ENCODE assay signal across 20 mouse cellular contexts in genomic region chr17:80311761-80312160, GRCm38 (mm10). TPM values are rescaled to one million over a fixed set of nuclear protein-coding genes. Genes with fewer than 3 reads are reported as not detected.
DNase-seq lines count a peak whose midpoint lies in the region; ATAC-seq lines count a peak whose summit lies in the region.
"Had no signal": no experiment of that assay in that cellular context is flagged by ENCODE, and none has a peak within 500 bp of the region (broad histone marks: within the 10 kb centered on the region; RNA-seq: fewer than 3 reads in every experiment).

No protein-coding gene starts in this region.

- WGBS in embryonic facial prominence, embryonic 13.5 days = 40% methylated on average over 9 of the region's 9 CpGs
- 79% methylated on average over 9 of the region's 9 CpGs for WGBS in embryonic facial prominence, embryonic 10.5 days
- 72% methylated on average over 9 of the region's 9 CpGs for WGBS in kidney, embryonic 15.5 days
- WGBS in intestine, embryonic 15.5 days = 71% methylated on average over 9 of the region's 9 CpGs

- no peak for ATAC-seq in embryonic facial prominence, embryonic 13.5 days (ENCODE audit: insufficient number of reproducible peaks, insufficient read depth, low FRiP score, low TSS enrichment, low read depth)
- ATAC-seq in kidney, embryonic 15.5 days (replicated peaks; ENCODE audit: low FRiP score) = no peak
- ATAC-seq in intestine, embryonic 15.5 days = no peak
- ATAC-seq: lung, postnatal 0 days had no signal

- H3K27me3 ChIP-seq in embryonic facial prominence, embryonic 13.5 days = no peaks in the 10 kb centered on the region
- H3K27me3 ChIP-seq in embryonic facial prominence, embryonic 10.5 days (replicated peaks; ENCODE audit: low read depth, poor library complexity, severe bottlenecking) = no peaks in the 10 kb centered on the region
- H3K27me3 ChIP-seq in kidney, embryonic 15.5 days = no peaks in the 10 kb centered on the region
- no peaks in the 10 kb centered on the region for H3K27me3 ChIP-seq in intestine, embryonic 15.5 days (replicated peaks)
- H3K27me3 ChIP-seq: limb, embryonic 12.5 days; liver, embryonic 15.5 days had no signal

- no peak overlapping the region for H3K9ac ChIP-seq in embryonic facial prominence, embryonic 13.5 days
- no peak overlapping the region for H3K9ac ChIP-seq in kidney, embryonic 15.5 days
- no peak overlapping the region for H3K9ac ChIP-seq in intestine, embryonic 15.5 days
- H3K9ac ChIP-seq: limb, embryonic 12.5 days; liver, embryonic 15.5 days had no signal

- 0 out of 2 replicates have a peak overlapping the region, but pooled peaks have one; percentile 16 for H3K4me2 ChIP-seq in embryonic facial prominence, embryonic 13.5 days
- H3K4me2 ChIP-seq in kidney, embryonic 15.5 days = no peak overlapping the region
- no peak overlapping the region for H3K4me2 ChIP-seq in intestine, embryonic 15.5 days (replicated peaks)
- H3K4me2 ChIP-seq: limb, embryonic 12.5 days; liver, embryonic 15.5 days had no signal

- no peak for DNase-seq in embryonic facial prominence, embryonic 10.5 days (ENCODE audit: low spot score)
- DNase-seq in heart, postnatal 4 days = peak; percentile 7
- DNase-seq in heart, adult 8-10 months (ENCODE audit: low spot score) = no peak
- DNase-seq in right cerebral cortex, adult 18-20 months = peak; percentile 23
- no peak for DNase-seq in right cerebral cortex, postnatal 36 days (ENCODE audit: low spot score in 2 of 2)
- DNase-seq: adrenal gland, postnatal 25 days; cerebellum, adult 9-11 months; gastrocnemius, postnatal 14 days; kidney, adult 11 months; kidney, postnatal 14 days; right cerebral cortex, postnatal 4 days; thymus, postnatal 25 days had no signal

- peak overlapping the region; percentile 41; the same call in 1 of the 2 replicates for H3K27ac ChIP-seq in embryonic facial prominence, embryonic 13.5 days
- no peak overlapping the region; the same call in 1 of the 2 replicates for H3K27ac ChIP-seq in embryonic facial prominence, embryonic 10.5 days (replicated peaks)
- no peak overlapping the region for H3K27ac ChIP-seq in kidney, embryonic 15.5 days
- no peak overlapping the region for H3K27ac ChIP-seq in intestine, embryonic 15.5 days
- H3K27ac ChIP-seq: left cerebral cortex, adult 2 months; limb, embryonic 12.5 days; liver, embryonic 15.5 days had no signal

- no peaks in the 10 kb centered on the region for H3K36me3 ChIP-seq in embryonic facial prominence, embryonic 13.5 days
- H3K36me3 ChIP-seq in embryonic facial prominence, embryonic 10.5 days (replicated peaks) = no peaks in the 10 kb centered on the region
- H3K36me3 ChIP-seq in kidney, embryonic 15.5 days = no peaks in the 10 kb centered on the region
- H3K36me3 ChIP-seq in intestine, embryonic 15.5 days = no peaks in the 10 kb centered on the region
- H3K36me3 ChIP-seq: limb, embryonic 12.5 days; liver, embryonic 15.5 days had no signal

- no peaks in the 10 kb centered on the region for H3K9me3 ChIP-seq in embryonic facial prominence, embryonic 13.5 days
- no peaks in the 10 kb centered on the region for H3K9me3 ChIP-seq in embryonic facial prominence, embryonic 10.5 days
- H3K9me3 ChIP-seq in kidney, embryonic 15.5 days (replicated peaks) = no peaks in the 10 kb centered on the region
- H3K9me3 ChIP-seq in intestine, embryonic 15.5 days = no peaks in the 10 kb centered on the region
- H3K9me3 ChIP-seq: limb, embryonic 12.5 days; liver, embryonic 15.5 days had no signal

- H3K4me3 ChIP-seq in embryonic facial prominence, embryonic 13.5 days = no peak overlapping the region
- H3K4me3 ChIP-seq in embryonic facial prominence, embryonic 10.5 days = no peak overlapping the region
- no peak overlapping the region for H3K4me3 ChIP-seq in kidney, embryonic 15.5 days (replicated peaks)
- no peak overlapping the region for H3K4me3 ChIP-seq in intestine, embryonic 15.5 days (replicated peaks)
- H3K4me3 ChIP-seq: left cerebral cortex, adult 2 months; limb, embryonic 12.5 days; liver, embryonic 15.5 days had no signal

- H3K4me1 ChIP-seq in embryonic facial prominence, embryonic 13.5 days = peaks cover 14% of the 10 kb centered on the region
- H3K4me1 ChIP-seq in embryonic facial prominence, embryonic 10.5 days = peaks cover 9% of the 10 kb centered on the region; the same call in 1 of the 2 replicates
- H3K4me1 ChIP-seq in kidney, embryonic 15.5 days = no peaks in the 10 kb centered on the region
- H3K4me1 ChIP-seq in intestine, embryonic 15.5 days (replicated peaks) = no peaks in the 10 kb centered on the region
- H3K4me1 ChIP-seq: liver, embryonic 15.5 days had no signal

RNA-seq across cellular contexts. Expression of gene Arhgef33, which starts 4.6 kb away (rescaled TPM):
- polyA plus RNA-seq in embryonic facial prominence, embryonic 13.5 days (2015; fragmentation: Nextera tagmentation; extraction: Ambion mirVana) = 1.1 and 1.5 TPM in 2 replicates
- polyA plus RNA-seq in embryonic facial prominence, embryonic 10.5 days (2016; fragmentation: Nextera tagmentation; extraction: Ambion mirVana) = 0.35 and 0.70 TPM in 2 replicates
- total RNA-seq in heart, postnatal 4 days (2021) = 1 to 10 TPM; 1.1 to 1.5 TPM
- under 1 TPM in 1 of 4 experiments, not detected in 3; 0.37 TPM for total RNA-seq in heart, adult 8-10 months (2022)
- 0.60 and 0.63 TPM in 2 replicates for polyA plus RNA-seq in kidney, embryonic 15.5 days (2015; fragmentation: Nextera tagmentation; extraction: Ambion mirVana)
- 0.73 and 0.83 TPM in 2 replicates for polyA plus RNA-seq in intestine, embryonic 15.5 days (2015; fragmentation: Nextera tagmentation; extraction: Ambion mirVana)
- total RNA-seq: hematopoietic stem cell, adult 5-6 weeks had no signal
- polyA plus RNA-seq: liver, embryonic 15.5 days had no signal

RNA-seq across cellular contexts. Expression of gene Dhx57, which starts 21.5 kb away (rescaled TPM):
- 21.8 and 23.7 TPM in 2 replicates for polyA plus RNA-seq in embryonic facial prominence, embryonic 13.5 days (2015; fragmentation: Nextera tagmentation; extraction: Ambion mirVana)
- 17.8 and 19.5 TPM in 2 replicates for polyA plus RNA-seq in embryonic facial prominence, embryonic 10.5 days (2016; fragmentation: Nextera tagmentation; extraction: Ambion mirVana)
- total RNA-seq in heart, postnatal 4 days (2021) = 1 to 10 TPM; 9.2 to 9.3 TPM
- 1 to 10 TPM; 4.5 to 7.6 (median 6.1) TPM for total RNA-seq in heart, adult 8-10 months (2022)
- polyA plus RNA-seq in kidney, embryonic 15.5 days (2015; fragmentation: Nextera tagmentation; extraction: Ambion mirVana) = 15.0 and 16.6 TPM in 2 replicates
- 12.9 and 13.4 TPM in 2 replicates for polyA plus RNA-seq in intestine, embryonic 15.5 days (2015; fragmentation: Nextera tagmentation; extraction: Ambion mirVana)

RNA-seq across cellular contexts. Expression of gene Morn2, which starts 21.8 kb away (rescaled TPM):
- polyA plus RNA-seq in embryonic facial prominence, embryonic 13.5 days (2015; fragmentation: Nextera tagmentation; extraction: Ambion mirVana) = 24.3 and 25.1 TPM in 2 replicates
- polyA plus RNA-seq in embryonic facial prominence, embryonic 10.5 days (2016; fragmentation: Nextera tagmentation; extraction: Ambion mirVana) = 24.3 and 26.0 TPM in 2 replicates
- 10 to 100 TPM; 13.3 to 15.6 TPM for total RNA-seq in heart, postnatal 4 days (2021)
- 10 to 100 TPM; 13.2 to 17.9 (median 15.3) TPM for total RNA-seq in heart, adult 8-10 months (2022)
- 34.6 and 35.7 TPM in 2 replicates for polyA plus RNA-seq in kidney, embryonic 15.5 days (2015; fragmentation: Nextera tagmentation; extraction: Ambion mirVana)
- polyA plus RNA-seq in intestine, embryonic 15.5 days (2015; fragmentation: Nextera tagmentation; extraction: Ambion mirVana) = 22.4 and 25.4 TPM in 2 replicates

Comparison
In these comparisons a context has a peak if more than half of its experiments do, and no peak if none do; other contexts are left out.
1. DNase-seq: peak in heart, postnatal 4 days (single experiment) and right cerebral cortex, adult 18-20 months (single experiment); none in embryonic facial prominence, embryonic 10.5 days (single experiment), heart, adult 8-10 months (single experiment) and right cerebral cortex, postnatal 36 days (0 of 2).